Mouse (Mus musculus): Measurements from ENCODE around the gene Nup160. TPM values are rescaled to one million over a fixed set of nuclear protein-coding genes. Genes with fewer than 3 reads are reported as not detected.

Nup160 gene
- polyA plus RNA-seq, 1 experiment from 2014 or later, result 24.0 TPM

GRCm38 (mm10) chr2:90652101-90652500 is 24.9 kb upstream of the Nup160 start:
- Histone ChIP-seq H3K4me3 (ENCODE audit: control insufficient read depth in 1 of 2, insufficient read depth in 1 of 2, low read depth in 1 of 2, low read length in 2 of 2) (no peak overlapping the region), H3K27ac (replicated peaks in 1 of 2; ENCODE audit: control insufficient read depth in 1 of 2, insufficient read depth in 1 of 2, low read depth in 2 of 2, low read length in 2 of 2) (no peak overlapping the region), H3K4me1 (ENCODE audit: control insufficient read depth in 2 of 2, insufficient read depth in 2 of 2, low read length in 2 of 2) (no peaks in the 10 kb centered on the region), H3K9me3 (ENCODE audit: control insufficient read depth, low read length) (no peaks in the 10 kb centered on the region), H3K4me2 (ENCODE audit: low read length) (no peak overlapping the region), H3K27me3 (ENCODE audit: control insufficient read depth, insufficient read depth, low read length) (no peaks in the 10 kb centered on the region), H3K36me3 (ENCODE audit: control insufficient read depth, insufficient read depth, low read length) (no peaks in the 10 kb centered on the region), H3K9ac (ENCODE audit: low read length) (no peak overlapping the region)
- WGBS, result 64% methylated on average over 9 of the region's 10 CpGs
- ATAC-seq (ENCODE audit: insufficient number of reproducible peaks, insufficient read depth, low FRiP score, low read depth), result no peak

DNA sequence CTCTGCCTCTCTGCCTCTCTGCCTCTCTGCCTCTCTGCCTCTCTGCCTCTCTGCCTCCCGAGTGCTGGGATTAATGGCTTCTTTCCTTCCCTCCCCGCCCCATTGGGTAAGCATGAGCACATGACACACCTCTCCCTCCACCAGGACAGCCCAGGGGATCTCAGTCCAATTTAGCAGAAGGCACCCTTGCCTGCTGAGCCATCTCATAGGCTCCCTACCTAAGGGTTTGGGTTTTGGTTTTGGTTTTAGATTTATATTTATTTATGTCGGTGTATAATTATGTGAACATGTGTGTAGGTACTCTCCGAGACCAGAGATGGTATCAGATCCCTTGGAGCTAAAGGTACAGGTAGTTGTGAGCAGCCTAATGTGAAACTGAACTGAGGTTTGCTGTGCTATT is 24.0 kb upstream of the Nup160 start:
- no peak overlapping the region for H3K27ac ChIP-seq (replicated peaks in 1 of 2; ENCODE audit: control insufficient read depth in 1 of 2, insufficient read depth in 1 of 2, low read depth in 2 of 2, low read length in 2 of 2)
- no peaks in the 10 kb centered on the region for H3K4me1 ChIP-seq (ENCODE audit: control insufficient read depth in 2 of 2, insufficient read depth in 2 of 2, low read length in 2 of 2)
- H3K36me3 ChIP-seq (ENCODE audit: control insufficient read depth, insufficient read depth, low read length), result no peaks in the 10 kb centered on the region
- H3K9me3 ChIP-seq (ENCODE audit: control insufficient read depth, low read length), result no peaks in the 10 kb centered on the region
- no peak overlapping the region for H3K9ac ChIP-seq (ENCODE audit: low read length)
- no peak overlapping the region for H3K4me3 ChIP-seq (ENCODE audit: control insufficient read depth in 1 of 2, insufficient read depth in 1 of 2, low read depth in 1 of 2, low read length in 2 of 2)
- H3K4me2 ChIP-seq (ENCODE audit: low read length), result no peak overlapping the region
- no peaks in the 10 kb centered on the region for H3K27me3 ChIP-seq (ENCODE audit: control insufficient read depth, insufficient read depth, low read length)
- WGBS, result 65% methylated on average over 4 of the region's 4 CpGs
- ATAC-seq (ENCODE audit: insufficient number of reproducible peaks, insufficient read depth, low FRiP score, low read depth), result no peak

GRCm38 (mm10) chr2:90655449-90655848 is 21.6 kb upstream of the Nup160 start:
- no peaks in the 10 kb centered on the region for H3K9me3 ChIP-seq (ENCODE audit: control insufficient read depth, low read length)
- H3K9ac ChIP-seq (ENCODE audit: low read length), result no peak overlapping the region
- no peaks in the 10 kb centered on the region for H3K27me3 ChIP-seq (ENCODE audit: control insufficient read depth, insufficient read depth, low read length)
- no peak overlapping the region for H3K4me2 ChIP-seq (ENCODE audit: low read length)
- no peaks in the 10 kb centered on the region for H3K36me3 ChIP-seq (ENCODE audit: control insufficient read depth, insufficient read depth, low read length)
- H3K4me3 ChIP-seq (ENCODE audit: control insufficient read depth in 1 of 2, insufficient read depth in 1 of 2, low read depth in 1 of 2, low read length in 2 of 2), result no peak overlapping the region
- no peak for ATAC-seq (ENCODE audit: insufficient number of reproducible peaks, insufficient read depth, low FRiP score, low read depth)
- no peaks in the 10 kb centered on the region for H3K4me1 ChIP-seq (ENCODE audit: control insufficient read depth in 2 of 2, insufficient read depth in 2 of 2, low read length in 2 of 2)
- 68% methylated on average over 6 of the region's 6 CpGs for WGBS
- no peak overlapping the region for H3K27ac ChIP-seq (replicated peaks in 1 of 2; ENCODE audit: control insufficient read depth in 1 of 2, insufficient read depth in 1 of 2, low read depth in 2 of 2, low read length in 2 of 2)

GRCm38 (mm10) chr2:90658613-90659012 is 18.4 kb upstream of the Nup160 start:
- no peaks in the 10 kb centered on the region for H3K4me1 ChIP-seq (ENCODE audit: control insufficient read depth in 2 of 2, insufficient read depth in 2 of 2, low read length in 2 of 2)
- ATAC-seq (ENCODE audit: insufficient number of reproducible peaks, insufficient read depth, low FRiP score, low read depth), result no peak

GRCm38 (mm10) chr2:90659016-90659415 is 18.0 kb upstream of the Nup160 start:
- Histone ChIP-seq H3K4me3 (ENCODE audit: control insufficient read depth in 1 of 2, insufficient read depth in 1 of 2, low read depth in 1 of 2, low read length in 2 of 2) (no peak overlapping the region), H3K9ac (ENCODE audit: low read length) (no peak overlapping the region), H3K27me3 (ENCODE audit: control insufficient read depth, insufficient read depth, low read length) (no peaks in the 10 kb centered on the region), H3K27ac (replicated peaks in 1 of 2; ENCODE audit: control insufficient read depth in 1 of 2, insufficient read depth in 1 of 2, low read depth in 2 of 2, low read length in 2 of 2) (no peak overlapping the region), H3K4me1 (ENCODE audit: control insufficient read depth in 2 of 2, insufficient read depth in 2 of 2, low read length in 2 of 2) (no peaks in the 10 kb centered on the region), H3K4me2 (ENCODE audit: low read length) (no peak overlapping the region), H3K36me3 (ENCODE audit: control insufficient read depth, insufficient read depth, low read length) (no peaks in the 10 kb centered on the region), H3K9me3 (ENCODE audit: control insufficient read depth, low read length) (no peaks in the 10 kb centered on the region)
- WGBS, result 76% methylated on average over 1 of the region's 1 CpGs
- ATAC-seq (ENCODE audit: insufficient number of reproducible peaks, insufficient read depth, low FRiP score, low read depth), result no peak

More at GRCm38 (mm10) chr2:90658613-90659012, 18.4 kb upstream of the Nup160 start:
- Histone ChIP-seq H3K36me3 (ENCODE audit: control insufficient read depth, insufficient read depth, low read length) (no peaks in the 10 kb centered on the region), H3K27me3 (ENCODE audit: control insufficient read depth, insufficient read depth, low read length) (no peaks in the 10 kb centered on the region), H3K27ac (replicated peaks in 1 of 2; ENCODE audit: control insufficient read depth in 1 of 2, insufficient read depth in 1 of 2, low read depth in 2 of 2, low read length in 2 of 2) (no peak overlapping the region), H3K9ac (ENCODE audit: low read length) (no peak overlapping the region), H3K4me3 (ENCODE audit: control insufficient read depth in 1 of 2, insufficient read depth in 1 of 2, low read depth in 1 of 2, low read length in 2 of 2) (no peak overlapping the region), H3K9me3 (ENCODE audit: control insufficient read depth, low read length) (no peaks in the 10 kb centered on the region), H3K4me2 (ENCODE audit: low read length) (no peak overlapping the region)
- WGBS, result 57% methylated on average over 4 of the region's 4 CpGs

- no peak overlapping the region for H3K4me3 ChIP-seq (ENCODE audit: control insufficient read depth in 1 of 2, insufficient read depth in 1 of 2, low read depth in 1 of 2, low read length in 2 of 2)
- H3K4me2 ChIP-seq (ENCODE audit: low read length), result no peak overlapping the region
- no peaks in the 10 kb centered on the region for H3K4me1 ChIP-seq (ENCODE audit: control insufficient read depth in 2 of 2, insufficient read depth in 2 of 2, low read length in 2 of 2)
- no peak overlapping the region for H3K9ac ChIP-seq (ENCODE audit: low read length)
- H3K9me3 ChIP-seq (ENCODE audit: control insufficient read depth, low read length), result no peaks in the 10 kb centered on the region
- no peak overlapping the region for H3K27ac ChIP-seq (replicated peaks in 1 of 2; ENCODE audit: control insufficient read depth in 1 of 2, insufficient read depth in 1 of 2, low read depth in 2 of 2, low read length in 2 of 2)
- no peaks in the 10 kb centered on the region for H3K36me3 ChIP-seq (ENCODE audit: control insufficient read depth, insufficient read depth, low read length)
- H3K27me3 ChIP-seq (ENCODE audit: control insufficient read depth, insufficient read depth, low read length), result no peaks in the 10 kb centered on the region
- no peak for ATAC-seq (ENCODE audit: insufficient number of reproducible peaks, insufficient read depth, low FRiP score, low read depth)
- WGBS, result 55% methylated on average over 3 of the region's 3 CpGs
Measured at GRCm38 (mm10) chr2:90659639-90660038, 17.4 kb upstream of the Nup160 start.

DNA sequence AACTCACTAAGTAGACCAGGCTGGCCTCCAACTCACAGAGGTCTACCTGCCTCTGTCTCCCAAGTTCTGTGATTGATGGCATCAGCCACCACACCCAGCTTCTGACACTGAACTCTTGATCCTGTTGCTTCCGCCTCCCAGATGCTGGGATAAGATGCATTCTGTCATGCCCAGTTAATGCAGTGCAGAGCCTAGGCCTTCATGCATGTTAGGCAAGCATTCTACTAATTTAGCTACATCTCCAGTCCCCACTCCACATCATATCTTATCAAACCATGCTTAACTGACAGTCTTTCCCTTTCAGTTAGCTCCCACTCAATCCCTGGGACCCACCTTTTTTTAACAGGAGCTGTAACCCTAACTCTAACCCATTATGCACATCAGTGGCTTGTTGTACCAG is 16.1 kb upstream of the Nup160 start:
- H3K27me3 ChIP-seq (ENCODE audit: control insufficient read depth, insufficient read depth, low read length), result no peaks in the 10 kb centered on the region
- H3K4me2 ChIP-seq (ENCODE audit: low read length), result no peak overlapping the region
- ATAC-seq (ENCODE audit: insufficient number of reproducible peaks, insufficient read depth, low FRiP score, low read depth), result no peak
- no peaks in the 10 kb centered on the region for H3K4me1 ChIP-seq (ENCODE audit: control insufficient read depth in 2 of 2, insufficient read depth in 2 of 2, low read length in 2 of 2)
- H3K4me3 ChIP-seq (ENCODE audit: control insufficient read depth in 1 of 2, insufficient read depth in 1 of 2, low read depth in 1 of 2, low read length in 2 of 2), result no peak overlapping the region
- H3K9ac ChIP-seq (ENCODE audit: low read length), result no peak overlapping the region
- no peaks in the 10 kb centered on the region for H3K9me3 ChIP-seq (ENCODE audit: control insufficient read depth, low read length)
- H3K36me3 ChIP-seq (ENCODE audit: control insufficient read depth, insufficient read depth, low read length), result no peaks in the 10 kb centered on the region
- 68% methylated on average over 1 of the region's 1 CpGs for WGBS
- no peak overlapping the region for H3K27ac ChIP-seq (replicated peaks in 1 of 2; ENCODE audit: control insufficient read depth in 1 of 2, insufficient read depth in 1 of 2, low read depth in 2 of 2, low read length in 2 of 2)

DNA sequence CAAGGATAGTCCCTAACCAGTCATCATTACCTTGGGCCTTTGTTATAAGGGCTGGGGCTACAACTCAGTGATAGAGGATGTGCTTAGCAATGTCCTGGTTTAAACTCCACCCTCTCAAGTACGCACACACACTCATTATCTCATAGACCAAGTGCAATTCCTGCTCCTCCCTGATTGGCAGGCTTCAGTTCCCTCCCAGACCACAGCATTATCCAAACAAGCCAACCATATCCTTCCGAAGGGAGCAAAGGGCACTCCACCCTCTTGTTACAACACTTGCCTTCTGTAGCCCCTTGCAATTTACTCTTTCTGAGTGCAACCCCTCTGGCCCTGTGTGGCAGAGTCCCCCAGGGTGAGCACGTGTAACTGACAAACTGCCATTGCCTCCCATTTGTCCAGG is 15.6 kb upstream of the Nup160 start:
- H3K27ac ChIP-seq (replicated peaks in 1 of 2; ENCODE audit: control insufficient read depth in 1 of 2, insufficient read depth in 1 of 2, low read depth in 2 of 2, low read length in 2 of 2), result no peak overlapping the region
- H3K9me3 ChIP-seq (ENCODE audit: control insufficient read depth, low read length), result no peaks in the 10 kb centered on the region
- no peaks in the 10 kb centered on the region for H3K4me1 ChIP-seq (ENCODE audit: control insufficient read depth in 2 of 2, insufficient read depth in 2 of 2, low read length in 2 of 2)
- no peaks in the 10 kb centered on the region for H3K27me3 ChIP-seq (ENCODE audit: control insufficient read depth, insufficient read depth, low read length)
- H3K36me3 ChIP-seq (ENCODE audit: control insufficient read depth, insufficient read depth, low read length), result no peaks in the 10 kb centered on the region
- 34% methylated on average over 3 of the region's 3 CpGs for WGBS
- no peak for ATAC-seq (ENCODE audit: insufficient number of reproducible peaks, insufficient read depth, low FRiP score, low read depth)
- no peak overlapping the region for H3K4me3 ChIP-seq (ENCODE audit: control insufficient read depth in 1 of 2, insufficient read depth in 1 of 2, low read depth in 1 of 2, low read length in 2 of 2)
- no peak overlapping the region for H3K4me2 ChIP-seq (ENCODE audit: low read length)
- no peak overlapping the region for H3K9ac ChIP-seq (ENCODE audit: low read length)

All from heart, embryonic 14.5 days (tissue).